Mouse (Mus musculus): ENCODE results near the gene Tex19.1. TPM values are rescaled to one million over a fixed set of nuclear protein-coding genes. Genes with fewer than 3 reads are reported as not detected.

The Tex19.1 gene
- polyA plus RNA-seq, 1 experiment = not detected

GRCm38 (mm10) chr11:121160636-121161346, 14.8 kb downstream of the Tex19.1 start:
- Histone ChIP-seq H3K36me3 (ENCODE audit: control insufficient read depth) (no peaks in the 10 kb centered on the region), H3K4me1 (ENCODE audit: control insufficient read depth) (no peaks in the 10 kb centered on the region; the same call in 1 of the 2 replicates), H3K4me3 (replicated peaks) (no peak overlapping the region), H3K9me3 (ENCODE audit: control insufficient read depth, low read length) (no peaks in the 10 kb centered on the region), H3K27me3 (ENCODE audit: control insufficient read depth) (peaks cover 28% of the 10 kb centered on the region)
- no peak for TF ChIP-seq TAL1 (IDR thresholded peaks at IDR 0.05; ENCODE audit: low read length)
- TF ChIP-seq GATA1 (IDR thresholded peaks at IDR 0.05; ENCODE audit: low read length) = no peak

- Histone ChIP-seq H3K4me3 (replicated peaks) (no peak overlapping the region), H3K27me3 (ENCODE audit: control insufficient read depth) (peaks cover 4% of the 10 kb centered on the region; the same call in 1 of the 2 replicates), H3K4me1 (ENCODE audit: control insufficient read depth) (no peaks in the 10 kb centered on the region), H3K9me3 (ENCODE audit: control insufficient read depth, low read length) (no peaks in the 10 kb centered on the region), H3K36me3 (ENCODE audit: control insufficient read depth) (no peaks in the 10 kb centered on the region)
- TF ChIP-seq GATA1 (IDR thresholded peaks at IDR 0.05; ENCODE audit: low read length) = no peak
- TF ChIP-seq TAL1 (IDR thresholded peaks at IDR 0.05; ENCODE audit: low read length) = no peak
Measured at GRCm38 (mm10) chr11:121163751-121164150, 17.8 kb downstream of the Tex19.1 start.

- Histone ChIP-seq H3K4me3 (replicated peaks) (no peak overlapping the region), H3K9me3 (ENCODE audit: control insufficient read depth, low read length) (no peaks in the 10 kb centered on the region), H3K4me1 (ENCODE audit: control insufficient read depth) (no peaks in the 10 kb centered on the region; the same call in 1 of the 2 replicates), H3K36me3 (ENCODE audit: control insufficient read depth) (no peaks in the 10 kb centered on the region), H3K27me3 (ENCODE audit: control insufficient read depth) (no peaks in the 10 kb centered on the region)
- TF ChIP-seq GATA1 (IDR thresholded peaks at IDR 0.05; ENCODE audit: low read length) (no peak), TAL1 (IDR thresholded peaks at IDR 0.05; ENCODE audit: low read length) (no peak)
Measured at GRCm38 (mm10) chr11:121173203-121173602, 27.3 kb downstream of the Tex19.1 start.

GRCm38 (mm10) chr11:121174234-121174633, 28.3 kb downstream of the Tex19.1 start:
- no peak overlapping the region for H3K4me3 ChIP-seq (replicated peaks)
- TF ChIP-seq TAL1 (IDR thresholded peaks at IDR 0.05; ENCODE audit: low read length) (no peak), GATA1 (IDR thresholded peaks at IDR 0.05; ENCODE audit: low read length) (no peak)
- no peaks in the 10 kb centered on the region; the same call in 1 of the 2 replicates for H3K4me1 ChIP-seq (ENCODE audit: control insufficient read depth)
- H3K9me3 ChIP-seq (ENCODE audit: control insufficient read depth, low read length) = no peaks in the 10 kb centered on the region
- H3K36me3 ChIP-seq (ENCODE audit: control insufficient read depth) = no peaks in the 10 kb centered on the region
- H3K27me3 ChIP-seq (ENCODE audit: control insufficient read depth) = no peaks in the 10 kb centered on the region

GRCm38 (mm10) chr11:121176285-121177270, 30.6 kb downstream of the Tex19.1 start:
- H3K4me1 ChIP-seq (ENCODE audit: control insufficient read depth) = no peaks in the 10 kb centered on the region; the same call in 1 of the 2 replicates
- no peak overlapping the region for H3K4me3 ChIP-seq (replicated peaks)
- no peaks in the 10 kb centered on the region for H3K9me3 ChIP-seq (ENCODE audit: control insufficient read depth, low read length)
- TF ChIP-seq GATA1 (IDR thresholded peaks at IDR 0.05; ENCODE audit: low read length) = no peak
- TF ChIP-seq TAL1 (IDR thresholded peaks at IDR 0.05; ENCODE audit: low read length) = no peak
- peaks cover under 1% of the 10 kb centered on the region; the same call in 1 of the 2 replicates for H3K36me3 ChIP-seq (ENCODE audit: control insufficient read depth)
- H3K27me3 ChIP-seq (ENCODE audit: control insufficient read depth) = no peaks in the 10 kb centered on the region

GRCm38 (mm10) chr11:121189681-121190080, 43.7 kb downstream of the Tex19.1 start:
- no peak for TF ChIP-seq GATA1 (IDR thresholded peaks at IDR 0.05; ENCODE audit: low read length)
- TF ChIP-seq TAL1 (IDR thresholded peaks at IDR 0.05; ENCODE audit: low read length) = no peak
- no peaks in the 10 kb centered on the region for H3K27me3 ChIP-seq (ENCODE audit: control insufficient read depth)
- H3K4me3 ChIP-seq (replicated peaks) = no peak overlapping the region
- H3K4me1 ChIP-seq (ENCODE audit: control insufficient read depth) = no peaks in the 10 kb centered on the region; the same call in 1 of the 2 replicates
- peaks cover 6% of the 10 kb centered on the region for H3K36me3 ChIP-seq (ENCODE audit: control insufficient read depth)
- no peaks in the 10 kb centered on the region for H3K9me3 ChIP-seq (ENCODE audit: control insufficient read depth, low read length)

DNA sequence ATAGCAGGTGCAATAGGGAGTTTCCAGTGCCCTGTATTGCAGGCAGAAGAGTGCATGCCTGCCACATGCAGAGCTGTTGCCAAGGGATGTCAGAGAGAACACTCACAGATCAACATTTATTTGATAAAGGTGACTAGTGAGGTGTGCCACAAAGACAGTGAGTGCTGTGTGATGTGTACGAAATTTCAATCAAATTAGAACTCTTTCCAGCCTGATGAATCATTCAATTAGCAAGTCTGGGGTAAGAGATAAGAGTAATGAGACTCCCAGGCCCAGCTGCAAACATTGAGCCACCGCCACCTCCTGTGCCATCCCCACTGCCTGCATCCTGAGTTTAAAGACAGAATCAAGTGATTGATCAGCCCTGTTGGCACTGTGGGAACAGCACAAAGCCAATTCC, 46.8 kb downstream of the Tex19.1 start:
- Histone ChIP-seq H3K9me3 (ENCODE audit: control insufficient read depth, low read length) (no peaks in the 10 kb centered on the region), H3K4me3 (replicated peaks) (no peak overlapping the region), H3K27me3 (ENCODE audit: control insufficient read depth) (no peaks in the 10 kb centered on the region), H3K4me1 (ENCODE audit: control insufficient read depth) (no peaks in the 10 kb centered on the region; the same call in 1 of the 2 replicates), H3K36me3 (ENCODE audit: control insufficient read depth) (peaks cover 2% of the 10 kb centered on the region; the same call in 1 of the 2 replicates)
- TF ChIP-seq TAL1 (IDR thresholded peaks at IDR 0.05; ENCODE audit: low read length) (no peak), GATA1 (IDR thresholded peaks at IDR 0.05; ENCODE audit: low read length) (no peak)

DNA sequence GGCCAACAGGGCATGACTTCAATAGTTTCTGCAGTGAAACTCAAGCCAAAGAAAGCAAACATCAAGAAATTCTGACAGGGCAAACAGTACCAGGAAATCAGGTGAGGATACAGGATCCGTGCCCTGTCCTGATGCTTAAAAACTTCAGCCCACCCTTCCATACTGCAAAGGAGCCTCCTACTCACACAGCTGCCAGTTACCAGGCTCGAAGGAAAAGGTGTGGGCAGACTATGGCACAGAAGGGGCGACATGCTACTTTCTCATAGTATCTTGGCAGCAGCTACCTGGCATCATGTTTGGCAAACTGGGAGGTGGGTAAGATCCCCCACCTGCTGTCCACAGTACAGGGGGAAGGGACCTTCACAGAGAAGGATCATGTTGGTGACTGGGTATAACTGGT, 47.5 kb downstream of the Tex19.1 start:
- H3K27me3 ChIP-seq (ENCODE audit: control insufficient read depth) = no peaks in the 10 kb centered on the region
- peaks cover 2% of the 10 kb centered on the region; the same call in 1 of the 2 replicates for H3K36me3 ChIP-seq (ENCODE audit: control insufficient read depth)
- TF ChIP-seq GATA1 (IDR thresholded peaks at IDR 0.05; ENCODE audit: low read length) (no peak), TAL1 (IDR thresholded peaks at IDR 0.05; ENCODE audit: low read length) (no peak)
- no peaks in the 10 kb centered on the region for H3K9me3 ChIP-seq (ENCODE audit: control insufficient read depth, low read length)
- no peaks in the 10 kb centered on the region; the same call in 1 of the 2 replicates for H3K4me1 ChIP-seq (ENCODE audit: control insufficient read depth)
- no peak overlapping the region for H3K4me3 ChIP-seq (replicated peaks)

Other genes with a start within 250 kb of the Tex19.1 start
- gene Ccdc57, start 213.3 kb upstream of the Tex19.1 start, polyA plus RNA-seq (2012) = 0.23 and 0.39 TPM in 2 replicates
- gene Slc16a3, start 197.7 kb upstream of the Tex19.1 start, polyA plus RNA-seq (2012) = 7.3 and 8.2 TPM in 2 replicates
- 10.5 and 11.4 TPM in 2 replicates for gene Csnk1d, start 154.8 kb upstream of the Tex19.1 start, polyA plus RNA-seq (2012)
- gene Cd7, start 106.7 kb upstream of the Tex19.1 start, polyA plus RNA-seq (2012) = not detected in 2 replicates
- gene Sectm1b, start 82.6 kb upstream of the Tex19.1 start, polyA plus RNA-seq (2012) = not detected in 2 replicates
- gene Sectm1a, start 64.9 kb upstream of the Tex19.1 start, polyA plus RNA-seq (2012) = not detected in 2 replicates
- not detected in 2 replicates for gene Tex19.2, start 27.5 kb upstream of the Tex19.1 start, polyA plus RNA-seq (2012)
- gene Uts2r, start 14.1 kb downstream of the Tex19.1 start, polyA plus RNA-seq (2012) = 0.03 TPM in 1 of 2 replicates, not detected in the other
- 0.50 and 0.58 TPM in 2 replicates for gene Hexdc, start 58.3 kb downstream of the Tex19.1 start, polyA plus RNA-seq (2012)
- gene Ogfod3, start 58.6 kb downstream of the Tex19.1 start, polyA plus RNA-seq (2012) = 1.2 and 1.4 TPM in 2 replicates
- gene Cybc1, start 83.2 kb downstream of the Tex19.1 start, polyA plus RNA-seq (2012) = 0.68 and 1.4 TPM in 2 replicates
- gene Narf, start 91.1 kb downstream of the Tex19.1 start, polyA plus RNA-seq (2012) = 5.0 and 6.6 TPM in 2 replicates
- gene Foxk2, start 113.8 kb downstream of the Tex19.1 start, polyA plus RNA-seq (2012) = 1.4 and 2.0 TPM in 2 replicates
- 0.39 and 0.46 TPM in 2 replicates for gene Wdr45b, start 208.3 kb downstream of the Tex19.1 start, polyA plus RNA-seq (2012)
- gene Rab40b, start 242.1 kb downstream of the Tex19.1 start, polyA plus RNA-seq (2012) = 0.02 TPM in 1 of 2 replicates, not detected in the other

Data from erythroblast, embryonic 14.5 days (primary cell).